Mouse (Mus musculus) megakaryocyte, embryonic 14.5 days (primary cell): Measurements from ENCODE around the gene Aoc3. TPM values are rescaled to one million over a fixed set of nuclear protein-coding genes. Genes with fewer than 3 reads are reported as not detected.
"Not testable (repeated sequence)": the region's sequence is repeated elsewhere in the genome, so short reads cannot be mapped to it uniquely, and the experiment has no call there.

Source experiments
- H3K27me3 ChIP-seq: replicated peaks from 2 replicates; pipeline ENCODE3; 2012; ENCODE audit warnings: inconsistent platforms
- H3K36me3 ChIP-seq: replicated peaks from 2 replicates; pipeline ENCODE3; 2012; ENCODE audit warnings: low read length, inconsistent platforms, mixed read lengths
- H3K4me1 ChIP-seq: 2 replicates; pipeline ENCODE4 v1.6.1; 2012; ENCODE audit warnings: inconsistent platforms
- H3K4me3 ChIP-seq: replicated peaks from 2 replicates; pipeline ENCODE3; 2012; ENCODE audit warnings: moderate library complexity, mild to moderate bottlenecking, inconsistent platforms
- H3K9me3 ChIP-seq: 2 replicates; pipeline ENCODE4 v1.6.1; 2012; ENCODE audit warnings: inconsistent platforms
- FLI1 ChIP-seq: IDR thresholded peaks from 2 replicates; pipeline ENCODE4 v1.6.1; 2012; ENCODE audit warnings: low read length, inconsistent platforms, mixed read lengths
- GATA1 ChIP-seq: IDR thresholded peaks from 3 replicates; pipeline ENCODE4 v1.6.1; 2012; ENCODE audit warnings: mixed read lengths, low read length, inconsistent platforms, borderline replicate concordance
- polyA plus RNA-seq: library from polyadenylated mRNA; stranded (reverse); fragments of >175 nt; gene quantifications from 2 replicates; pipeline ENCODE4 v1.2.3, GENCODE M21; 2012; ENCODE audit warnings: low replicate concordance; ENCODE audit not compliant: insufficient read depth

The Aoc3 gene
- polyA plus RNA-seq, 1 experiment: not detected

GRCm38 (mm10) chr11:101307744-101308143 is 22.7 kb upstream of the Aoc3 start:
- Histone ChIP-seq H3K9me3 (peaks cover 8% of the 10 kb centered on the region), H3K27me3 (peaks cover 13% of the 10 kb centered on the region), H3K4me1 (peaks cover 7% of the 10 kb centered on the region; the same call in 1 of the 2 replicates), H3K36me3 (no peaks in the 10 kb centered on the region), H3K4me3 (no peak overlapping the region)
- no peak for TF ChIP-seq GATA1
- TF ChIP-seq FLI1: no peak

- H3K9me3 ChIP-seq: peaks cover 8% of the 10 kb centered on the region
- peaks cover 19% of the 10 kb centered on the region for H3K4me1 ChIP-seq
- no peaks in the 10 kb centered on the region for H3K36me3 ChIP-seq
- H3K27me3 ChIP-seq: peaks cover 13% of the 10 kb centered on the region
- no peak for TF ChIP-seq GATA1
- no peak for TF ChIP-seq FLI1
- H3K4me3 ChIP-seq: no peak overlapping the region
Measured at GRCm38 (mm10) chr11:101311083-101311482, 19.3 kb upstream of the Aoc3 start.

GRCm38 (mm10) chr11:101312150-101312549 is 18.3 kb upstream of the Aoc3 start:
- TF ChIP-seq FLI1 (no peak), GATA1 (no peak)

GRCm38 (mm10) chr11:101314567-101314966 is 15.8 kb upstream of the Aoc3 start:
- H3K9me3 ChIP-seq: peaks cover 3% of the 10 kb centered on the region; the same call in 1 of the 2 replicates
- H3K4me1 ChIP-seq: peaks cover 36% of the 10 kb centered on the region
- TF ChIP-seq GATA1 (no peak), FLI1 (no peak)
- H3K27me3 ChIP-seq: no peaks in the 10 kb centered on the region
- no peak overlapping the region for H3K4me3 ChIP-seq
- peaks cover 20% of the 10 kb centered on the region for H3K36me3 ChIP-seq

More at GRCm38 (mm10) chr11:101312150-101312549, 18.3 kb upstream of the Aoc3 start:
- Histone ChIP-seq H3K4me1 (peaks cover 25% of the 10 kb centered on the region), H3K36me3 (no peaks in the 10 kb centered on the region), H3K9me3 (peaks cover 8% of the 10 kb centered on the region), H3K4me3 (no peak overlapping the region), H3K27me3 (peaks cover 8% of the 10 kb centered on the region)

GRCm38 (mm10) chr11:101315082-101315650 is 15.2 kb upstream of the Aoc3 start:
- TF ChIP-seq FLI1 (no peak), GATA1 (no peak)
- Histone ChIP-seq H3K27me3 (no peaks in the 10 kb centered on the region), H3K9me3 (peaks cover 3% of the 10 kb centered on the region; the same call in 1 of the 2 replicates), H3K4me1 (peaks cover 36% of the 10 kb centered on the region), H3K4me3 (peak overlapping the region; percentile 100), H3K36me3 (peaks cover 26% of the 10 kb centered on the region)

- Histone ChIP-seq H3K9me3 (no peaks in the 10 kb centered on the region), H3K27me3 (no peaks in the 10 kb centered on the region), H3K4me3 (peak within 1 kb of the TSS; percentile 100), H3K36me3 (peaks cover 33% of the 10 kb centered on the region), H3K4me1 (peaks cover 36% of the 10 kb centered on the region)
- TF ChIP-seq FLI1 (peak; percentile 30; the same call in 1 of the 2 replicates), GATA1 (no peak; the same call in 2 of the 3 replicates)
Measured at GRCm38 (mm10) chr11:101315665-101316500, 14.5 kb upstream of the Aoc3 start, which contains the start of gene Psme3. Psme3 (plus strand) TSS chr11:101316213.

- Histone ChIP-seq H3K4me1 (peaks cover 33% of the 10 kb centered on the region), H3K9me3 (no peaks in the 10 kb centered on the region), H3K4me3 (peak overlapping the region; percentile 100), H3K27me3 (no peaks in the 10 kb centered on the region), H3K36me3 (peaks cover 39% of the 10 kb centered on the region)
- no peak for TF ChIP-seq FLI1
- TF ChIP-seq GATA1: no peak
Measured at GRCm38 (mm10) chr11:101316501-101316917, 13.9 kb upstream of the Aoc3 start.

GRCm38 (mm10) chr11:101323609-101324008 is 6.8 kb upstream of the Aoc3 start:
- Histone ChIP-seq H3K9me3 (no peaks in the 10 kb centered on the region), H3K27me3 (no peaks in the 10 kb centered on the region), H3K36me3 (peaks cover 89% of the 10 kb centered on the region), H3K4me1 (peaks cover 10% of the 10 kb centered on the region), H3K4me3 (no peak overlapping the region)
- no peak for TF ChIP-seq FLI1
- no peak for TF ChIP-seq GATA1

GRCm38 (mm10) chr11:101324763-101325162 is 5.6 kb upstream of the Aoc3 start, which contains the start of gene Aoc2:
Aoc2 (plus strand) TSS chr11:101325063.
- H3K36me3 ChIP-seq: peaks cover 85% of the 10 kb centered on the region
- H3K4me1 ChIP-seq: peaks cover 16% of the 10 kb centered on the region
- no peaks in the 10 kb centered on the region for H3K9me3 ChIP-seq
- H3K27me3 ChIP-seq: no peaks in the 10 kb centered on the region
- no peak within 1 kb of the TSS for H3K4me3 ChIP-seq
- TF ChIP-seq GATA1 (no peak), FLI1 (no peak)

GRCm38 (mm10) chr11:101325201-101325600 is 5.2 kb upstream of the Aoc3 start:
- Histone ChIP-seq H3K4me1 (peaks cover 16% of the 10 kb centered on the region), H3K36me3 (peaks cover 80% of the 10 kb centered on the region)
- H3K4me3 ChIP-seq, H3K27me3 ChIP-seq, H3K9me3 ChIP-seq: not testable (repeated sequence)
